Mouse (Mus musculus) urinary bladder, postnatal 4 days (tissue): ENCODE results near the gene Olfr203.
"Not testable (repeated sequence)": the region's sequence is repeated elsewhere in the genome, so short reads cannot be mapped to it uniquely, and the experiment has no call there.

Experiments
- DNase-seq, 2 experiments: peaks; one replicate each; pipeline ENCODE4 v3.0.0; 2021 to 2022; ENCODE audit warnings: low spot score in 2 of 2

Gene Olfr203

DNA sequence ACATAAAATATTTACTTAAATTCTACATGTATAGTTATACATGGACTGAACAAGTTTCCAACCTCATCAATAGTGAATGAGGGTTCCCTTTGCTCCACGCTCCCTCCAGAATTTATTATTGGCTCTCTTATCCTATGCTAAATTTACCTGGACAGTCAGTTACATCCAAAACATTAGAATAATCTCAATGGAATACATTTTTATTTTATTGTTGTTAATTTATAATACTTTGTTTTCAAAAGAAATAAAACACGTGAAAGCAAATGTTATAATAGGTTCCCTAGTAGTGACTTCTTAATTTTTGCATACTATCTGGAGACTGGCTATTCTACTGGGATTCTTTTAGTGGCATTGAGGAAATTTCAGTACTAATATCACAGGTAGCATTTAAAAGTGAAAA, at the start of gene Olfr203:
Olfr203 (plus strand) TSS at position 301 of the 400 bp plus-strand sequence.
- no peak for DNase-seq

- DNase-seq, result no peak
Measured at GRCm38 (mm10) chr16:59249684-59250083, 49.0 kb upstream of the Olfr203 start.

DNA sequence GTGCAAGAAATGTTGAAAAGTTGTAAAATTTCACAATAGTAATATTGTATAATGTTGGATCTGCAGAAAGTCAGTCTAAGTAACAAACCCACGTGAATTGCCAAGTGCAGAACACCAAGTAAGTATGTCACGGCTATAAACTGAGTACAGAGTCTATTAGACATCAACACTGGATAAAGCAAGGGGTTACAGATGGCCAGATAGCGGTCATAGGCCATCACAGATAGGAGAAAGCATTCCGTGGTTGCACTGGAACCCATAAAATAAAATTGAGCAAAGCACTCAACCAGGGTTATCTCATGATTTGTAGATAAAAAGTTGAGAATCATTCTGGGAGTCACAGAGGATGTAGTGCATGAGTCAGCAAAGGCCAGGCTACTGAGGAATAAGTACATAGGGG, 29.6 kb upstream of the Olfr203 start:
- DNase-seq, result not testable (repeated sequence)

DNA sequence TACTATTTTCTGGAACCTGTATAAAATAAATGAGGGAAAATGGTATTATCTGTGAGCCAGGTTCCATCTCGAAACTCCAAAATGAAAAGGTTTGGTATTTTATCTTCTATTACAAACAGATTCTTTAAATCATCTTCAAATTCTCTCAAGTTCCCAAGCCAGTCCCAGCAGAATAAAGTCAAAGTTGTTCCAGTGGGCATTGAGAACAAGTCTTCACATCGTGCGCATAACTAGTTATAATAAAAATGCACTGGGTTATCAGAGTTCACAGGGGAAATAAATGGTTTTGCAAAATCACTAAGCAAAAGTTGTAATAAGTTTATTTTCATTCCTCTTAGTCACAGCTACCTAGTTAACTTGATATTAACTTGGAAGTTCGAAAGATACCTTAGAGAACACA, 26.1 kb upstream of the Olfr203 start, which contains the start of gene Olfr201:
Olfr201 (minus strand) TSS at position 101 of the 400 bp plus-strand sequence.
- DNase-seq, result not testable (repeated sequence)

DNA sequence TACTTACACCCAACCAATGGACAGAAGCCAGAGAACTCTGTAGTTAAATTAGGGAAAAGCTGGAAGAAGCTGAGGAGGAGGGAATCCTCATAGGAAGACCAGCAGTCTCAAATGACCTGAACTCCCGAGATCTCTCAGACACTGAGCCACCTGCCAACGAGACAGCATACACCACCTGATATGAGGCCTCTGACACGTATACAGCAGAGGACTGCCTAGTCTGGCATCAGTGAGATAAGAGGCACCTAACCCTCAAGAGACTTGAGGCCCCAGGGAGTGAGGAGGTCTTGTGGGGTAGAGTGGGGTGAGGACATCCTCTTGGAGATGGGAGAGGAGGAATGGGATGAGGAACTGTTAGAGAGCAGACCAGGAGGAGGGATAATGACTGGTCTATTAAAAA, 18.1 kb upstream of the Olfr203 start:
- no peak for DNase-seq

DNA sequence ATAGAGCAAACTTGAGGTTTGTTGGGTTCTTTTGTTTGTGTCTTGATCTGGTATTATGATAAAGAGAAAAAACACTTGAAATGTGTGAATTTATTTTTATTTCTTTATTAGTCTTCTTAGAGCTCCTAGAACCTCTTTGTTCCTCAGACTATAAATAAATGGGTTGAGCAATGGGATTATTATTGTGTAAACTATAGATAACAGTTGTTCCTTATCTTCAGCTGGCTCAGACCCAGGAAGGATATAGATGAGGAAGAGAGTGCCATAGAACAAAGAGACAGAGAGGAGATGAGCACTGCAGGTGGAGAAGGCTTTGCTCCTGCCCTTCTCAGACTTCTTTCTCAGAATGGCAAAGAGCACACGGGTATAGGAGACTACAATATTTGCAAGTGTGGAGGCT, 15.2 kb upstream of the Olfr203 start:
- DNase-seq, result no peak

DNA sequence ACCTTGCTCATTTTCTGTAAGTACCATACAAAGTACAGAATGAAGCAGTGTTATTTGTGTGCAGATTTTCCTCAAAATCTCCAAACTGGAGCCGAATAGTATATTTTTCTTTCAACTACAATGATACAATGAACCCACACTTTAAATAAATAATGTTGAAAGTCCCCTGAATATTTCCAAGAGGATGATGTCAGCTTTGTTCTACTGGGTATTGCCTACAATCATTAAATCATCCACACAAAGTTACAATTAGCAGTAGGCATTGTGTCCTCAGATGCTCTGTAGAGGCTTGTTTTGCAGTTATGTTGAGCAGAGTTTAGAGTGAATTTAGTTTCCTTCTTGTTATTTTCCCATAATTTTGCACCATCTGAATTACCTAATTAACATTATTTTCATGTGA, 12.0 kb upstream of the Olfr203 start, which contains the start of gene Olfr202:
Olfr202 (minus strand) TSS at position 101 of the 400 bp plus-strand sequence.
- no peak for DNase-seq

- DNase-seq, result not testable (repeated sequence)
Measured at GRCm38 (mm10) chr16:59287576-59287975, 11.1 kb upstream of the Olfr203 start.

- no peak for DNase-seq
Measured at GRCm38 (mm10) chr16:59318148-59318547, 19.5 kb downstream of the Olfr203 start, which contains the start of gene Olfr204. Gene Olfr204 (minus strand): TSS chr16:59318248.

- DNase-seq, result not testable (repeated sequence)
Measured at GRCm38 (mm10) chr16:59323262-59323661, 24.6 kb downstream of the Olfr203 start.

- DNase-seq, result no peak
Measured at GRCm38 (mm10) chr16:59331038-59331437, 32.4 kb downstream of the Olfr203 start, which contains the start of gene Olfr205. Gene Olfr205 (minus strand): TSS chr16:59331138.

GRCm38 (mm10) chr16:59349146-59349545, 50.5 kb downstream of the Olfr203 start, which contains the start of gene Olfr206:
Gene Olfr206 (minus strand): TSS chr16:59349246.
- no peak for DNase-seq
